Mouse (Mus musculus) ovary, adult 2 months (tissue): ENCODE results near the gene Ddi1. TPM values are rescaled to one million over a fixed set of nuclear protein-coding genes. Genes with fewer than 3 reads are reported as not detected.

Source experiments
- polyA plus RNA-seq: library from polyadenylated mRNA; depleted of rRNA; stranded (reverse); fragments of >200 nt; gene quantifications from 2 replicates; pipeline ENCODE4 v1.2.3, GENCODE M21; 2012; rRNA removed

Ddi1 gene
- not detected in 2 replicates for polyA plus RNA-seq

GRCm38 (mm10) chr9:6269796-6270280 lies at the start of gene Ddi1:
TSS of gene Ddi1 (minus strand) at chr9:6269846.

Other genes starting within 250 kb of the Ddi1 start
- 5.2 and 5.5 TPM in 2 replicates for gene Pdgfd, start 101.3 kb downstream of the Ddi1 start, polyA plus RNA-seq